Mouse (Mus musculus): ENCODE measurements around the gene Bud31. TPM values are rescaled to one million over a fixed set of nuclear protein-coding genes. Genes with fewer than 3 reads are reported as not detected.
"Not testable (repeated sequence)": the region's sequence is repeated elsewhere in the genome, so short reads cannot be mapped to it uniquely, and the experiment has no call there.

The Bud31 gene
- 61.2 and 91.1 TPM in 2 replicates for total RNA-seq (2014; rRNA removed; ENCODE audit: low replicate concordance)
- 119 and 121 TPM in 2 replicates for polyA plus RNA-seq (2015; fragmentation: Nextera tagmentation; extraction: Ambion mirVana)

DNA sequence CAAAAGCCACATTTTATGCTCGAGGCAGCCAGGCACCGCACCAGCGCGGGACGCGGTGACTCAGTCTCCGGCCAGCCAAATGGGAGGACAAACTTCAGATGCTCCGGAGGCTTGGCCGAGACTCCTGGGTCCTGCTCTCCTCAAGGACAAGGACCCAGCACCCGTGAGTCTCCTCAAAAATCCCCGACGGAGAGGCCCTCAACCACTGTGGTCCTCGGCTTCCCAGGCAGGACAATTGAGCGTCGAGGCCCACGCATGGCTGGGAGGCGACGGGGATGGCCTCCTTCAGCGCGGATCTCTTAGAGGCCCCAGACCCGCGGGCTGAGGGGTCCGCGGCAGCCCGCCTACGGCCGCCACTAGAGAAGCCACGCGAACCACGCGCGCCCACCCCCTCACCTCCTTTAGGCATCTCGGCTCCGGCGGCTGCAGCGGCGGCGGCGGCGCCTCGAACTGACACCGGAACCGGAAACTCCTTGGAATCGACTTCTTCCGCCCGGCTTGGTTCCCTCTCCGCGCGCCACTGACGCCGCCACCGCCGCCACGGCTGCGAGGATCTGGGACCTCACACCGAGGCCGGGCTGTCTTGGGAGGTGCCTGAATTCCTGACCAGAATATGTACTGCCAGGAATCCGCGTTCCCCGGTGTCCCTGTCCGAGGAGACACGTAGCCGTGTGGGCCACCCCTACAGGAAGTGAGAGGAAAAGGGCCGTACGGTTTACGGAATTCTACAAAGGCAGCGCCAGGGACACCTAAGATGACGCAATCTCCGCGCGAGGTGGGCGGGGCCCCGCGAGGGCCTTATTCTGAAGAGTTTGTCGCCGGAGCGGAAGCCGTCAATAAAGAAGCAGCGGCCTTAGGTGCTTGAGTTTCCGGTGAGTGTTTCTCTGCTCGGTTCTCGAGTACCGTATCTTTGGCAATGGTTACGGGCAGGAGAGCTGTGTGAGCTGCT is at the start of gene Bud31, which contains the start of gene Pdap1:
Gene Bud31 (plus strand): TSS at position 792 of the 949 bp plus-strand sequence.
Gene Pdap1 (minus strand): TSS at position 668 of the 949 bp plus-strand sequence.
- H3K4me2 ChIP-seq (ENCODE audit: low read depth, low read length): peak within 1 kb of the TSS; percentile 85
- H3K27me3 ChIP-seq (ENCODE audit: control insufficient read depth, insufficient read depth, low read length): no peaks in the 10 kb centered on the region
- H3K9ac ChIP-seq (replicated peaks; ENCODE audit: low read depth, low read length): peak within 1 kb of the TSS; percentile 82
- peak within 1 kb of the TSS; percentile 90 for H3K4me3 ChIP-seq (ENCODE audit: low read depth, low read length)
- H3K9me3 ChIP-seq (replicated peaks; ENCODE audit: control insufficient read depth, low read length): no peaks in the 10 kb centered on the region
- ATAC-seq (ENCODE audit: insufficient read depth, low read depth): peak; percentile 91
- peaks cover 16% of the 10 kb centered on the region for H3K4me1 ChIP-seq (ENCODE audit: control insufficient read depth, insufficient read depth)
- TF ChIP-seq CTCF (IDR thresholded peaks at IDR 0.05; ENCODE audit: low read depth): no peak
- TF ChIP-seq EP300 (IDR thresholded peaks at IDR 0.05; ENCODE audit: low read depth): peak; percentile 99
- peaks cover 54% of the 10 kb centered on the region for H3K36me3 ChIP-seq (replicated peaks; ENCODE audit: control insufficient read depth, insufficient read depth, low read length)
- DNase-seq (ENCODE audit: low spot score): peak; percentile 94
- peak within 1 kb of the TSS; percentile 88 for H3K27ac ChIP-seq (ENCODE audit: low read depth)
- WGBS: under 1% methylated on average over 81 of the region's 84 CpGs

DNA sequence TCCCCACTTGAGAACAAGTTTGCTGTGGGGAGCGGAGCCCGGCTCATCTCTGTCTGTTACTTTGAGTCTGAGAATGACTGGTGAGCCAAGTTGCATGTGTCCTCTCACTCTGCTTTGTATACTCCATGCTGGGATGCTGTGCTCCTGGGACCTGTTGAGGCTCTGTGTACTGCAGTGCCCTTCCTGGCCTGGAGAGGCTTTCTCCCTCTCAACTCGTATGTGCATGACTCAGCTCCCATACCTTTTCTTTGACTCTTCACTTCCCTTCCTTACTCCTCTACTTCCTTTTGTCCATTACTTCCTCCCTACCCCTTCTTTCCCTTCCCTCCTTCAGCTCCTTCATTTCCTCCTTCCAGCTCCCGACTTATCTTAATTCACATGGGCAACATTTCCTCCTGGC is 44.0 kb upstream of the Bud31 start:
- 78% methylated on average over 4 of the region's 4 CpGs for WGBS
- Histone ChIP-seq H3K4me3 (ENCODE audit: low read depth, low read length) (no peak overlapping the region), H3K27ac (ENCODE audit: low read depth) (no peak overlapping the region), H3K9me3 (replicated peaks; ENCODE audit: control insufficient read depth, low read length) (no peaks in the 10 kb centered on the region), H3K9ac (replicated peaks; ENCODE audit: low read depth, low read length) (no peak overlapping the region), H3K27me3 (ENCODE audit: control insufficient read depth, insufficient read depth, low read length) (no peaks in the 10 kb centered on the region), H3K4me2 (ENCODE audit: low read depth, low read length) (no peak overlapping the region), H3K4me1 (ENCODE audit: control insufficient read depth, insufficient read depth) (no peaks in the 10 kb centered on the region), H3K36me3 (replicated peaks; ENCODE audit: control insufficient read depth, insufficient read depth, low read length) (peaks cover 90% of the 10 kb centered on the region)
- ATAC-seq (ENCODE audit: insufficient read depth, low read depth): no peak
- no peak for DNase-seq (ENCODE audit: low spot score)
- no peak for TF ChIP-seq EP300 (IDR thresholded peaks at IDR 0.05; ENCODE audit: low read depth)
- TF ChIP-seq CTCF (IDR thresholded peaks at IDR 0.05; ENCODE audit: low read depth): no peak

- H3K9ac ChIP-seq (replicated peaks; ENCODE audit: low read depth, low read length): no peak overlapping the region
Measured at GRCm38 (mm10) chr5:145098340-145098821, 41.8 kb upstream of the Bud31 start.

DNA sequence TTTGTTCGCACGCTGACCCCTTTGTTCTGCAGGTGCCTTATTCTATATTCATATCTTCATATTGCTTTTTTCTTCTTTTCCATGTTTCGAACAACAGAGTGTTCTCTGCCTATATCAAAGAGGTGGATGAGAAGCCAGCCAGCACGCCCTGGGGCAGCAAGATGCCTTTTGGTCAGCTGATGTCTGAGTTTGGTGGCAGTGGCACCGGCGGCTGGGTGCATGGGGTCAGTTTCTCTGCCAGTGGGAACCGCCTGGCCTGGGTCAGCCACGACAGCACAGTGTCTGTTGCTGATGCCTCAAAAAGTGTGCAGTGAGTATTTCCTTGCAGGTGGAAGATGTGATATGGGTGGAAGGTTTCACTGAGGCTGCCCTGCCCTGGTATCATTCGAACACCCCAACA is 39.2 kb upstream of the Bud31 start:
- TF ChIP-seq CTCF (IDR thresholded peaks at IDR 0.05; ENCODE audit: low read depth): no peak
- TF ChIP-seq EP300 (IDR thresholded peaks at IDR 0.05; ENCODE audit: low read depth): no peak
- Histone ChIP-seq H3K4me1 (ENCODE audit: control insufficient read depth, insufficient read depth) (no peaks in the 10 kb centered on the region), H3K9me3 (replicated peaks; ENCODE audit: control insufficient read depth, low read length) (no peaks in the 10 kb centered on the region), H3K27me3 (ENCODE audit: control insufficient read depth, insufficient read depth, low read length) (no peaks in the 10 kb centered on the region), H3K4me3 (ENCODE audit: low read depth, low read length) (no peak overlapping the region), H3K4me2 (ENCODE audit: low read depth, low read length) (no peak overlapping the region), H3K9ac (replicated peaks; ENCODE audit: low read depth, low read length) (no peak overlapping the region), H3K27ac (ENCODE audit: low read depth) (no peak overlapping the region), H3K36me3 (replicated peaks; ENCODE audit: control insufficient read depth, insufficient read depth, low read length) (peaks cover 99% of the 10 kb centered on the region)
- no peak for DNase-seq (ENCODE audit: low spot score)
- WGBS: 95% methylated on average over 9 of the region's 9 CpGs
- no peak for ATAC-seq (ENCODE audit: insufficient read depth, low read depth)

More at GRCm38 (mm10) chr5:145098340-145098821, 41.8 kb upstream of the Bud31 start:
- H3K27me3 ChIP-seq (ENCODE audit: control insufficient read depth, insufficient read depth, low read length): no peaks in the 10 kb centered on the region
- H3K4me3 ChIP-seq (ENCODE audit: low read depth, low read length): no peak overlapping the region
- H3K36me3 ChIP-seq (replicated peaks; ENCODE audit: control insufficient read depth, insufficient read depth, low read length): peaks cover 91% of the 10 kb centered on the region
- no peak overlapping the region for H3K4me2 ChIP-seq (ENCODE audit: low read depth, low read length)
- no peak overlapping the region for H3K27ac ChIP-seq (ENCODE audit: low read depth)
- TF ChIP-seq CTCF (IDR thresholded peaks at IDR 0.05; ENCODE audit: low read depth) (no peak), EP300 (IDR thresholded peaks at IDR 0.05; ENCODE audit: low read depth) (no peak)
- no peaks in the 10 kb centered on the region for H3K9me3 ChIP-seq (replicated peaks; ENCODE audit: control insufficient read depth, low read length)
- no peaks in the 10 kb centered on the region for H3K4me1 ChIP-seq (ENCODE audit: control insufficient read depth, insufficient read depth)
- WGBS: 87% methylated on average over 10 of the region's 10 CpGs
- DNase-seq (ENCODE audit: low spot score) (no peak), ATAC-seq (ENCODE audit: insufficient read depth, low read depth) (no peak)

DNA sequence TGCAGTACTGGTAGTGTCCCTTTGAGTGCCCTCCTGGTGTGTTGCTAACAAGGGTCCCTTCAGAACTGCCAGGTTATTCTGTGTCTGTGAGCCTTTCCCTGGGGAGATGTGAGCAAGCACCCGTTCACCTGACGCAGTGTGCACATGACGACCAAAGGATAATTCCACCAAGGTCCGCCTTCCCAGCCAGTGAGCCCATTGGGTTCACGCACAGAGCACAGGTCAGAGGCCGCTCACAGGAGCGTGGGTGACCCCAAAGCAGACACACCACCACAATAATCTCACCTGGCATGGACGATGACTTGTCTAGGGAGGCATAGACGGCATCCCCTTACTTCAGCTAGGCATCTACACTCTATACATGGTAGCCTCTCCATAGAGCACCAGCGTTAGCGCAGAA is 38.7 kb upstream of the Bud31 start:
- peaks cover 99% of the 10 kb centered on the region for H3K36me3 ChIP-seq (replicated peaks; ENCODE audit: control insufficient read depth, insufficient read depth, low read length)
- H3K9me3 ChIP-seq (replicated peaks; ENCODE audit: control insufficient read depth, low read length); H3K27ac ChIP-seq (ENCODE audit: low read depth); H3K4me3 ChIP-seq (ENCODE audit: low read depth, low read length); H3K9ac ChIP-seq (replicated peaks; ENCODE audit: low read depth, low read length); ATAC-seq (ENCODE audit: insufficient read depth, low read depth); H3K4me1 ChIP-seq (ENCODE audit: control insufficient read depth, insufficient read depth); H3K27me3 ChIP-seq (ENCODE audit: control insufficient read depth, insufficient read depth, low read length); H3K4me2 ChIP-seq (ENCODE audit: low read depth, low read length); DNase-seq (ENCODE audit: low spot score): not testable (repeated sequence)
- WGBS: 95% methylated on average over 11 of the region's 11 CpGs

Measured in heart, postnatal 0 days (tissue).